Mouse (Mus musculus): ENCODE results near the gene Adgrl2. TPM values are rescaled to one million over a fixed set of nuclear protein-coding genes. Genes with fewer than 3 reads are reported as not detected.

The Adgrl2 gene
- polyA plus RNA-seq, 1 experiment from 2014 or later, result 84.6 TPM

GRCm38 (mm10) chr3:148835136-148835535 lies 155.2 kb downstream of the Adgrl2 start:
- no peaks in the 10 kb centered on the region for H3K9me3 ChIP-seq
- WGBS, result 91% methylated on average over 12 of the region's 12 CpGs
- no peak overlapping the region for H3K4me2 ChIP-seq
- no peak overlapping the region for H3K9ac ChIP-seq
- no peak overlapping the region for H3K27ac ChIP-seq
- no peaks in the 10 kb centered on the region for H3K27me3 ChIP-seq
- no peaks in the 10 kb centered on the region for H3K4me1 ChIP-seq
- H3K4me3 ChIP-seq, result no peak overlapping the region
- no peak for ATAC-seq (ENCODE audit: insufficient number of reproducible peaks, low FRiP score, low TSS enrichment, low read depth)
- H3K36me3 ChIP-seq, result peaks cover 68% of the 10 kb centered on the region

DNA sequence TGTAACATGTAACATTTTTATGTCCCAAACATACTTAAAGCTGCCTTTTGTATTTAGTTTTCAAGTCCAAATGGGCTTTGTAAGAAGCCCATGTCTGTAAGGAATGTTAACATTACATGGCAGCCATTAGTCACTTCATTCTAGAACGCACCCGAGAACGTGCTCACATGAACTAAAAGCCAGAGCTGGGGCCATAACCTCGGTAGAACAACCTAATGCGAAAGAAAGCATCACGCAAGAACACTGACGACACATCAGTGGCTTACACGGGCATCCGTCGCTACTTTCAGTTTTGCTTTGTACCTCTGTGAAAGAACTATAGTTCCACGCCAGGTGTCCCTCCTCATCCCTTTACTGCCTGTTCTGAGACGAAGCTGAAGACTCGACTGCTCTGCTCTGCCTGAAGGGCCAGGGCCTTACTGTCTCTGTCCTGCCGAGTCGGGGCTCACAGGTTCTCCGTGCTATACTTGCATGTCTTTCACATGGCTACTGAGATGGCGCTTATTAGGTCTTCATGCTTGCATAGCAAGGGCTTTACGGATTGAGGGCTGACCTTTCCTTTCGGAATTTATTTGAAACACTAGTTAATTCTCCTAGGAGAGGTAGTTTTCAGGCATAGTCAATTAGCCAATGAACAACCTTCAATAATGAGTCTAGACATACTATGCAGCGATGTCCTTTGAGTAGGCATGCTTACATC lies 157.1 kb downstream of the Adgrl2 start:
- Histone ChIP-seq H3K27me3 (no peaks in the 10 kb centered on the region), H3K36me3 (peaks cover 69% of the 10 kb centered on the region), H3K4me3 (no peak overlapping the region), H3K4me2 (no peak overlapping the region), H3K27ac (no peak overlapping the region), H3K9me3 (no peaks in the 10 kb centered on the region), H3K9ac (no peak overlapping the region), H3K4me1 (no peaks in the 10 kb centered on the region)
- ATAC-seq (ENCODE audit: insufficient number of reproducible peaks, low FRiP score, low TSS enrichment, low read depth), result no peak
- 93% methylated on average over 20 of the region's 20 CpGs for WGBS

GRCm38 (mm10) chr3:148832001-148832400 lies 158.4 kb downstream of the Adgrl2 start:
- Histone ChIP-seq H3K4me3 (no peak overlapping the region), H3K27me3 (no peaks in the 10 kb centered on the region), H3K4me1 (no peaks in the 10 kb centered on the region), H3K36me3 (peaks cover 58% of the 10 kb centered on the region), H3K4me2 (no peak overlapping the region), H3K9ac (no peak overlapping the region), H3K27ac (no peak overlapping the region), H3K9me3 (no peaks in the 10 kb centered on the region)
- WGBS, result 85% methylated on average over 4 of the region's 4 CpGs
- ATAC-seq (ENCODE audit: insufficient number of reproducible peaks, low FRiP score, low TSS enrichment, low read depth), result no peak

DNA sequence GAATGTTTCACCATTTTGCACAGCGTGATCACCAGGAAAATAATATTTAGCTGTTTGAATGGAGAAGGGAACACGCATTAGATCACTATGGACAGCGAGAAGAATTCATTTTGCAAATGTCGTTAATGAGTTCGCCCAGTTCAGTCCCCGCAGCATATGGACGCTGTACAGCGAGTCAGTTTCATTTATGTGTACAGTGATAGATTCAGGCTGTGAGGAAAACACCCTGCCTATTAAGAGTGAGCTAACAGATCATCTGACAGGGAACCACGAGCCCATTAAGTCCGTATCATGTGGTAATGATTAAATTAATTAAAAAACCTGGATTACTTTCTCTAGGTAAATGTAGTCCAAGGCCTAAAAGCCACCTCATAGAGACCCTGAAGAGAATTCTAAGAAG lies 161.8 kb downstream of the Adgrl2 start:
- peaks cover 60% of the 10 kb centered on the region for H3K36me3 ChIP-seq
- WGBS, result 60% methylated on average over 10 of the region's 10 CpGs
- H3K9me3 ChIP-seq, result no peaks in the 10 kb centered on the region
- no peaks in the 10 kb centered on the region for H3K27me3 ChIP-seq
- no peak overlapping the region for H3K4me3 ChIP-seq
- H3K9ac ChIP-seq, result no peak overlapping the region
- no peak overlapping the region for H3K27ac ChIP-seq
- no peak for ATAC-seq (ENCODE audit: insufficient number of reproducible peaks, low FRiP score, low TSS enrichment, low read depth)
- no peak overlapping the region for H3K4me2 ChIP-seq
- H3K4me1 ChIP-seq, result no peaks in the 10 kb centered on the region

DNA sequence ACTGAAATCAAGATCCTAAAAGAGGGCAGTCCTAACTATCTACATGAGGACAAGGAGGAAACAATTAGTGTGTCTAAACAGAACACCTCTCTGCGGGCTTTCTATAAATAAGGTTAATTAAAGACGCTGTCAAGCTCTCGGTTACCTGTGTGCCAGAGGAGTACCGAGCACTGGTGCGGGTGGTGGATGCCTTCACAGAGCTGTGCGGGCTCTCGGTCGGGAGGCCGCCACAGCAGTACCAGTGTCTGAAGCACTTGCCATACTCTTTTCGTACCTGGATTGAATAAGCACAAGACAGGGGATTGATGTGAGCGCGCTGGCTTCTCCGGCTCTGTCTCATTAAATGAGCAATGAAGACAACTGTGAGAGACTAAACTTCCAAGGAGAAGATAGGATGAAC lies 166.8 kb downstream of the Adgrl2 start:
- H3K9me3 ChIP-seq, result no peaks in the 10 kb centered on the region
- H3K27ac ChIP-seq, result no peak overlapping the region
- no peak overlapping the region for H3K9ac ChIP-seq
- no peak for ATAC-seq (ENCODE audit: insufficient number of reproducible peaks, low FRiP score, low TSS enrichment, low read depth)
- no peak overlapping the region for H3K4me2 ChIP-seq
- peaks cover 77% of the 10 kb centered on the region for H3K36me3 ChIP-seq
- no peaks in the 10 kb centered on the region for H3K4me1 ChIP-seq
- H3K27me3 ChIP-seq, result no peaks in the 10 kb centered on the region
- H3K4me3 ChIP-seq, result no peak overlapping the region
- WGBS, result 95% methylated on average over 13 of the region's 13 CpGs

DNA sequence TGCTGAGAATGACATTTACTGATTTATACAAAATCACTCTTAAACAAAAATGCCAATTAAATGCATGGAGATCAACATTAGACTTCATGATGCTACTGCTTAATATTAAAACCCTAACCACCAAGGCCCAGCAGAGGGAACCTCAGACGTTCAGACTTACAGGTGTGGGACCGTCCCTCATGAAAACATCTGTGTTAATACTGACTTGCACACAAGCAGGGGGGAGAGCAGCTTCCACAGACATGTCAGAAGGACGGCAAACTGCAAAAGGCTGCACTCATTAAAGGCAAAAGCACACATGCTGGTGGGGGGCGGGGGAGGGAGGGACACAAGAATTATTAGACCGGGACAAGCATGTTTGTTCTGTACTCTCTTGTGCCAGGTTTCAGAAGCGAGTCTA lies 168.7 kb downstream of the Adgrl2 start:
- Histone ChIP-seq H3K27me3 (no peaks in the 10 kb centered on the region), H3K9ac (no peak overlapping the region), H3K4me1 (no peaks in the 10 kb centered on the region), H3K36me3 (peaks cover 88% of the 10 kb centered on the region), H3K27ac (no peak overlapping the region), H3K9me3 (no peaks in the 10 kb centered on the region), H3K4me3 (no peak overlapping the region), H3K4me2 (no peak overlapping the region)
- WGBS, result 49% methylated on average over 6 of the region's 6 CpGs
- no peak for ATAC-seq (ENCODE audit: insufficient number of reproducible peaks, low FRiP score, low TSS enrichment, low read depth)

GRCm38 (mm10) chr3:148819323-148820046 lies 170.9 kb downstream of the Adgrl2 start:
- 92% methylated on average over 33 of the region's 33 CpGs for WGBS

DNA sequence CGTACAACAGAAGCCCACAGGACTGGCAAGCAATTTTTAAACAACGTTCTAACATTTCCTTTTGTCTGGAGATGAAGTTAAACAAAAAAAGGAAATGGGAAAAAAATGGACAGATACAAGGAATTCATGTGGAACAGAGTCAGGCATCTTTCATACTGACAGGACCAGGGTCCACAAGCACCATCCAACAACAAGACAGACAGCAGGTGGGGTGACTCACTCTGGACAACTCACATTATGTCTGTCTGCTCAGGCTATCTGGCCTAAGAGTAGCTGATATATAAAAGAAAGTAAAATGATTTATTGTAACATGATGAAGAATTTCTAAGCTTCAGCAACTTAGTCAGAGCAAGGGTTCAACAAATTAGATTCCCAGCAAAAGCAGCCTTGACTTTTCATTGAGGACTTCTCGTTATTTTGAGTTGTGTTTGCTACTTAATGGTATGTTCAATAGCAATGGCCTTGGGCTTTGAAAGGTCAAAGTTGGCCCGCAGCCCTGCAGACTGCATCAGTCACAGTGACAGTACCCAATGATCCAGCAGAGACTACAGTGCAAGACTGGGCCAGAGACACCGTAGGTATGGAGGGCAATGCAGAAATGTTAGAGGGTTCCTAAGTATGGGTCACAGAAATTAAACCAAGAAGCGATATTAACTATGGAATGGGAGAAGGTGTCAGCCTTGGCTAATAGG lies 171.8 kb downstream of the Adgrl2 start:
- no peak for ATAC-seq (ENCODE audit: insufficient number of reproducible peaks, low FRiP score, low TSS enrichment, low read depth)
- Histone ChIP-seq H3K27ac (no peak overlapping the region), H3K36me3 (peaks cover 60% of the 10 kb centered on the region), H3K4me3 (no peak overlapping the region), H3K9ac (no peak overlapping the region), H3K27me3 (no peaks in the 10 kb centered on the region), H3K4me1 (no peaks in the 10 kb centered on the region; the same call in 1 of the 2 replicates), H3K4me2 (no peak overlapping the region), H3K9me3 (no peaks in the 10 kb centered on the region)
- WGBS, result 82% methylated on average over 6 of the region's 6 CpGs

More at GRCm38 (mm10) chr3:148819323-148820046, 170.9 kb downstream of the Adgrl2 start:
- ATAC-seq (ENCODE audit: insufficient number of reproducible peaks, low FRiP score, low TSS enrichment, low read depth), result no peak
- no peak overlapping the region for H3K9ac ChIP-seq
- H3K9me3 ChIP-seq, result no peaks in the 10 kb centered on the region
- H3K4me3 ChIP-seq, result no peak overlapping the region
- H3K4me2 ChIP-seq, result no peak overlapping the region
- H3K27ac ChIP-seq, result no peak overlapping the region
- no peaks in the 10 kb centered on the region for H3K27me3 ChIP-seq
- no peaks in the 10 kb centered on the region for H3K4me1 ChIP-seq
- peaks cover 70% of the 10 kb centered on the region for H3K36me3 ChIP-seq

DNA sequence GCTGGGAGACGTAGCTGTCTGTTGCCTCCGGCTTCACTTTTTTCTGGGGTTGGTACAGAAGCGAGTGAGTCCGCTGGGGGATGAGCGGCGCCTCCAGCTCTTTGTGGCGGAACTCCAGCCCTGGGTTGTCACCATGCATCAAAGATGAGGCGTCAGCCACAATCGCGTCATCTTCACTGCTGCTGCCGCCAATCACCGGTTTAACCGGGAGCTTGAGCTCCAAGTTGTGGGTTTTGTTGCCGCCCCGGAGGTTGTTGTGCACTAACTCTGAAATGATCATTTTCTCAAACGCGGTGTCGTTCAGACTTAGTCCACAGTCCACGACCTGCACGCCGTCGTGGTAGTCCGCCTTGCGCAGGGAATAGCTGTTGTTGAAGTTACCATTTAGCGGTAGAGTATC lies 172.9 kb downstream of the Adgrl2 start:
- no peaks in the 10 kb centered on the region for H3K9me3 ChIP-seq
- no peak overlapping the region for H3K4me3 ChIP-seq
- H3K4me1 ChIP-seq, result peaks cover 7% of the 10 kb centered on the region; the same call in 1 of the 2 replicates
- H3K36me3 ChIP-seq, result peaks cover 51% of the 10 kb centered on the region
- no peak overlapping the region for H3K4me2 ChIP-seq
- 98% methylated on average over 25 of the region's 25 CpGs for WGBS
- no peak for ATAC-seq (ENCODE audit: insufficient number of reproducible peaks, low FRiP score, low TSS enrichment, low read depth)
- no peak overlapping the region for H3K9ac ChIP-seq
- no peak overlapping the region for H3K27ac ChIP-seq
- no peaks in the 10 kb centered on the region for H3K27me3 ChIP-seq

DNA sequence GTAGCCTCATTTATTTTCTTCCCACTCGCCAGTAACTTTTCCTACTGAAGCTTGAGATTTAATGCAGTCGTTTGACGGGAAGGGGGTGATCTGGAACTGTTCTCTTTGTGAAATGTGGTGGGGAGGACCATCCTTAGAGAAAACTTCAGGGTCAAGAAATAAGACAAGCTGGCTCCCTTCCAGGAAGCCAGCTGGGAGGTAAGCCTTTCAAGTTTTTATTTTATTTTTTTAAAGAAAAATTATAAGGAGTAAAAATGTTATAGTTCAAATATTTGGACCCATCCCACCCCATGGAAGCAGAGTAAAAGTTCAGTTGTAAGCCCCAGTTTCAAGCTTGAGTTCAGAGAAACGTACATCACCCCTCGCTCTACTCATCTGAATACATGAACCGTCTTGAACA lies 177.2 kb downstream of the Adgrl2 start:
- H3K4me2 ChIP-seq, result no peak overlapping the region
- WGBS, result 36% methylated on average over 6 of the region's 6 CpGs
- no peak for ATAC-seq (ENCODE audit: insufficient number of reproducible peaks, low FRiP score, low TSS enrichment, low read depth)
- peaks cover 7% of the 10 kb centered on the region; the same call in 1 of the 2 replicates for H3K4me1 ChIP-seq
- peaks cover 16% of the 10 kb centered on the region for H3K36me3 ChIP-seq
- H3K9me3 ChIP-seq, result no peaks in the 10 kb centered on the region
- no peak overlapping the region for H3K9ac ChIP-seq
- H3K27ac ChIP-seq, result no peak overlapping the region
- no peak overlapping the region for H3K4me3 ChIP-seq
- H3K27me3 ChIP-seq, result no peaks in the 10 kb centered on the region

DNA sequence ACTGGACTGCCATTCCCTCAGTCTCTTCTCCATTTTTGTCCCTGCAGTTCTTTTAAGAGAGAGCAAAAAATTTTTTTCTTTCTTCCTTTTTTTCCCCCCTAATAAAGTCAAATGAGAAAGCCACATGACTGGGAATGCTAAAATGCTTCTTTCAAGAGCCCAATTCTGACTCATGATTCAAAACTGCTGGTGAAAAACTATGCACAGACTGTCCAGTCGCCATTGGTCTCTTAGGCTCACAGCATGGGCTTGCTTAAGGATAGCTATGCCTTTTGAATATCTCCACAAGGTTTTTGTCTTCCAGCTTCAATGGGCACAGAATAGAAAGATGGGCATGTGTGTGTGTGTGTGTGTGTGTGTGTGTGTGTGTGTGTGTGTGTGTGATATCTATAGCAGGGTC lies 178.3 kb downstream of the Adgrl2 start:
- Histone ChIP-seq H3K4me3 (no peak overlapping the region), H3K36me3 (peaks cover 7% of the 10 kb centered on the region), H3K4me1 (peaks cover 7% of the 10 kb centered on the region; the same call in 1 of the 2 replicates)

GRCm38 (mm10) chr3:148806977-148807376 lies 183.4 kb downstream of the Adgrl2 start:
- no peak for ATAC-seq (ENCODE audit: insufficient number of reproducible peaks, low FRiP score, low TSS enrichment, low read depth)
- Histone ChIP-seq H3K4me3 (no peak overlapping the region), H3K4me2 (no peak overlapping the region), H3K9ac (no peak overlapping the region), H3K4me1 (no peaks in the 10 kb centered on the region), H3K9me3 (no peaks in the 10 kb centered on the region), H3K27ac (no peak overlapping the region), H3K36me3 (no peaks in the 10 kb centered on the region), H3K27me3 (no peaks in the 10 kb centered on the region)
- 84% methylated on average over 9 of the region's 9 CpGs for WGBS

More for the DNA sequence above, 178.3 kb downstream of the Adgrl2 start:
- H3K4me2 ChIP-seq, result no peak overlapping the region
- ATAC-seq (ENCODE audit: insufficient number of reproducible peaks, low FRiP score, low TSS enrichment, low read depth), result no peak
- 36% methylated on average over 1 of the region's 1 CpGs for WGBS
- no peaks in the 10 kb centered on the region for H3K27me3 ChIP-seq
- no peak overlapping the region for H3K27ac ChIP-seq
- no peaks in the 10 kb centered on the region for H3K9me3 ChIP-seq
- H3K9ac ChIP-seq, result no peak overlapping the region
